Mouse (Mus musculus): Measurements from ENCODE around the gene Adrb1.

Adrb1 gene

DNA sequence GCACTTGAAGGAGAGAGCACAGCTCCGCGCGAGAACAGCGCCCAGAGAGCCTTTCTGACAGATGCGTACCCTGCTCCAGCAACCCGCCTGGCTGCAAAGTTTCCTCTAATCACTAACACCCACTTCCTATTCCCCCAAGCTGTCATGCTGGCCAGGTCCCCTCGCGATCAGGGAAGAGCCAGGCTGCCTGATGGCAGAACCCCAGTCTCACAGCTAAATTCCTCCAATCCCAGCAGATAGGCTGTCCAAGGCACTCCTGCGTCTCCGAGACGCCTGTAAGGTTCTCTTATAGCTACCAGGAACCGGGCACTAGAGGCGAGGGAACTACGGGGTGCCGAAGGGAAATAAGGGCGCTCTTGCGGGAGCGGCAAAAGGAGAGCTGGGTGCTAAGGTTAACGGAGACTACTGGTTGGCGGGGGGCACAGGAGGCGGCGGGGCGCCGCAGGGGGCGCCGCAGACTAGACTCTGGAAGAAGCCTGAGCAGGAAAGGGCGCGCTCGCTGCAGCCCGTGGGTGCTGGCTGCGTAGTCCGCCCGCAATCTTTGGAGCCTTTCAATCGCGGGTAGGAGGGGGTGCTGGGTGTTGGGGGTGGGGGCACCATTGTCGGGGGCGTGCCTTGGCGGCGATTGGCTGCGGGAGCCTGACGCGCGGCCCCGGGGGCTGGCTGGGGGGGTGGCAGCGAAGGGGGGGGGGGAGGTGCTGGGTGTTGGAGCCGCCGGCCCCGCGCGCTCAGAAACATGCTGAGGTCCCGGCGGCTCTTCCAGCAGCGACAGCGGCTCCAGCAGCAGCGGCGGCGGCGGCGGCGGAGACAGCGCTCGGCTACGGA is at the start of gene Adrb1:
Gene Adrb1 (plus strand): TSS at position 813 of the 825 bp plus-strand sequence.
- no peak for DNase-seq (ENCODE audit: low spot score in 2 of 2)

DNA sequence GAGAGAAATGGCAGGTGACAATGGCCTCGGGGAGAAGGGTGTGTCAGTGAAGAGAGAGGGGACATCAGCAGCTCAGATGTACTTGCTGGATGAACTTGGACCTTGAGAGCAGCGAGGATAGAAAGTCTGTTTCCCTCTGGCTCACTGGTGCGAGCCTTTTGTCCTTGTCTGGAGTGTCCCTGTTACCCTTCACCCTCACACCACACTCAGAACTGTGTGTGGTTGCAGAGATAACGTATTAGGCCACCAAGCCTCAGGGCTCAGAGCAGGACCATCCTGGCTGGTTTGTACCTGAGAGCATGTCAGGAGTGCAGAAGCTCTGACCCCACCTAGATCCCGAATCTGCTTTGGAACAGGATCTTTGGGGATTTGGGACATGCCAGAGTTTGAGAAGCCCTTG is 46.3 kb upstream of the Adrb1 start:
- DNase-seq (ENCODE audit: low spot score in 2 of 2): no peak

DNA sequence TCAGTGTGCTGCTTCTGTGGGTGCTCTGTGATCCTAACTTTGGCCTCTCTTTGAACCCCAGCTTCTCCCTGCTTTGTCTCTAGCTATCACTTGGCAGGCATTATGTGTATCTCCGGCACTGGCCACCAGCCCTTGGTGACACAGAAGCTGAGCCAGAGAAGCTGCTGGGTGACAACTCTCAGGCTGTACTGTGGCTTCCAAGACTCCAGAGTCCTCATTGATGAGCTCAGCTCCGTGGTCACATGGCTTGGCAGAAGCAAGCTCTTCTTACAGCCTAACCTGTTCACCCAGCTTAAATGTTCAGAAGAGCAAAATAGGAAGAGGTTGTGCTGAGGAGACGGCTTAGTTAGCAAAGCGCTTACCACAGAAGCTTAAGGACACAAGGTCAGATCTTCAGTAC is 45.5 kb upstream of the Adrb1 start:
- DNase-seq (ENCODE audit: low spot score in 2 of 2): no peak

DNA sequence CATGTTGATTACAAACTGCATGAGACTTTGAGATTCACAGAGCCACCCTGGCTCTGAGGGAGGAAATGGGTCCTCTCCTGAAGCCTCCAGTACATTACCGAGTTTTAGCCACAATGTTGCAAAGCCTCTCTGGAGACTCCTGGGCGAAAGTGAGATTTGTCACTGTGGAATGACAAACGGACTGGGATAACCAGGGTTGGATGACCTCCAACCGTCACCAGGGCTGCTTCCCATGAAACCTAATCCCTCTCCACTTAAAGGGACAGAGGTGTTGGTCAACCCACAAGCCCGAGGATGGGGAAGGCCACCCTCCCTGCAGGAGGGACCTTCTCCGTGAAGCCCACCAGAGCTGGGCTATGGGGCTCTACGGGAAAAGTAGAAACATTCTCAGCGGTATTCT is 44.4 kb upstream of the Adrb1 start:
- no peak for DNase-seq (ENCODE audit: low spot score in 2 of 2)

DNA sequence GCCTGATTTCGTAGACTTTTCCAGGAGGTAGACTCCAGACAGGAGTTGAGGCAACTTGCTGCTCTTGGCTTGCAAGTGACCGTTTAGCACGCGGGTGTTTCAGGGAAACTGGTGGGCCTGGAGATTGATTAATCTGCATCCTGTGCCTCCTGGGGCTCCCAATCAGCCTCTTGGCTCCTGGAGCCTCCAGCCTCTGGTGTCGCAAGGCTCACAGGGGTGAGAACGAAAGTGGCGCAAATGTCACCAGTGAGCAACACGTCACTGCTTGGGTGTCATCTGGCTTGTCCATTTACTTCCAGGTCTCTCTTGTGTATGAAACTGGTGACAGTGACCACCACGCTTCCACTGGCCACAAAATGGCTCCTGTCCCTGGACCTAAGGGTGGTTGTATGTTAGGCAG is 43.5 kb upstream of the Adrb1 start:
- DNase-seq (ENCODE audit: low spot score in 2 of 2): no peak

DNA sequence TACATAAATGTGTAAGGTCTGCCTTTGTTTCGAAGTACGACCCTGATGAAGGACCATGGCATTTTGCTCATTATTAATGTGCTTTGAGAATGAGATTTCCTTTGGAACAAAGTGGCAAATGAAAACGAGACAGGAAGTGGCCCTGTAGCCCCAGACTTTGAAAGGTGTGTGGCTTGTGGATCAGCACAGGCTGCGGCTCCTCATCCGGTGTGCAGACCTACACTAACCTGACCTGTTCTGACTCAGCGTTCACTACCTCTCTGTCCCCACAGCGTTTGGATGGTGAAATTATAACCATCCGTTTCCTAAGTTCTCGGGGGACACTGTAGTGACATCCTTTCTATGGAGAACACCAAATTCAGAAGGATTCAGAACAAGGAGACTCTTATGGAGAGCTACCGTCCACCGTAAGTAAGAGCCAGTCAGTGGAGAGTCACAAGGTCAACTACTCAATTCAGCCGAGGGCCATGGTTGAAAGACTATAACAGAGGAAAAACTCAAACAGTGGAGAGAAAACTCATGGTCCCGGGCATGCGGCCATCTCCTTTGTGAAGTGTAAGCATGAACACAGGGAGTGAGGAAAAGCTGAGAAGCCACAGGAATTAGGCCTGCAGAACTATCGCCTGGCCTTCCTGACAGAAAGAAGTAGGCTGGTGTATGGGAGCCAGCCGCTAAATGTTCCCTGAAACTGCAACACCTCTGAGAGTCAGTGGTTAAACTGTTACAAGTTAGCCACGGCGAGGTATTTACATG is 42.6 kb upstream of the Adrb1 start:
- no peak for DNase-seq (ENCODE audit: low spot score in 2 of 2)

DNA sequence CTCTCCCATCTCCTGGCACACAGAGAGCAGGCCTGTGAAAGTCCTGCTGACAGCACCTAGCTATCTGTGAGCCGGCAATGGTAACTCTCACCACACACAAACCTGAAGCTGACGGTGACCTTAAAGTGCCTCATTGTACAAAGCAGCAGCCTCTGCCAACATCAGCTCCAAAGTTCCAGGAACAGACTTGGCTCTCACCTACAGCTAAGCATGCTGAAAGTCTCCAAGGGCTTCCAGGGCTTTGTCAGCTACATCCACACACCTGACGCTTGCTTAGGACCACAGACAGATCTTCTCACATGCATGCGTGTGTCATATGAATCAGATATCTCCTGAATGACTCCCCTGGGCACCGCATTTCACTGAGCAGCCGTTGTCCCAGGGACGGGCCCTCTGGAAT is 42.0 kb upstream of the Adrb1 start:
- DNase-seq (ENCODE audit: low spot score in 2 of 2): no peak

DNA sequence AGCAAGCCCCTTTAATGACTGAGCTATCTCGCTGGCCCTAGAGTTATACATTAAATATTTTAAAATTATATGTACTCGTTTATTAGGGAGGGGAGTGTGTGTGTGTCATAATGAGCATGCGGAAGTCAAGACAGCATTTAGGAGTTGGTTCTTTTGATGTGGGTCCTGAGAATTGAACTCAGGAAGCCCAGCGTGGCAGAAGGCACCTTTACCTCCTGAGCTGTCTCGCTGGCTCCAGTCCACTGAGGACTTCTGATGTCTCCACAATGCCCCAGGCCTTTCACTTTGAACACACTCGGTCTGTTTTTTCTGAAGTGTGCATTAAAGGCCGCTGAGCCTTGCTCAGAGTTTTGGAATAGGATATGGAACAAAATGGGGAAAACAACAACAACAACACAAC is 39.7 kb upstream of the Adrb1 start:
- no peak for DNase-seq (ENCODE audit: low spot score in 2 of 2)

DNA sequence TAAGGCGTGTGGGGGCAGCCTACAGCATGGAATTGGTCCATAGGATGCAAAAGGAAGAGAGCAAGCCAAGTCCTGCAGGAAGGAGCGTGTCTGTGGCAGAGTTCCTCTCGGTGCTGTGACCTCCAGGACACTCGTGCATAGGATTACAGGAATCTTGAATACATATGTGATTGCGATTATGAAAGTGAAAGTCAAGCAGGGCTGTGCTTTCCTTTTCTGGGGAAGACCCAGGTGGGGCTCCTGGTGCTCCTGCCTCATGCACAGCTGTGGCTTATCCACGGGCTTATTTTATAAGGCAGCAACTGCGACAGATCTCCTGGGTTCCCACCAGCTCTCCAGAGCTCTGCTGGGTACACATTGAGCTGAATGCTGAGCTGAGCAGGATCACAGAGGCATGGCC is 39.2 kb upstream of the Adrb1 start:
- no peak for DNase-seq (ENCODE audit: low spot score in 2 of 2)

DNA sequence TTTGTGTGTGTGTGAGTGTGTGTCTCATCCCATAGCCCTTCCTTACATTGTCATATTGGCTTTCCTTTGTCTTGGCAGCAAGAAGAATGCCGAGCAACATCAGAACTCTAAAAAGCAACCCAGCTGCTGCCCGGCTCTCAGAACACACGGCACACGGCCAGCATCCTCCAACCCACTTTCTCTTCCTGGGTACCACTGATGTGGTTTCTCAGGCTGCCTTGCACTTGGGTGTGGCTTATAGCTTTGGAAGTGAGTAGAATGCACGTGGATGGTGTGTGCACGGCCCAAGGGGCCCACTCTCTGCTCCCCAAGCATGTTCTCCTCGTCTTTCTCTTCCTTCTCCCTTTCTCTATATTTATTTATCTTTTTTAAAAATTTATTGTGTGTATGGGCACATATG is 36.5 kb upstream of the Adrb1 start:
- no peak for DNase-seq (ENCODE audit: low spot score in 2 of 2)

DNA sequence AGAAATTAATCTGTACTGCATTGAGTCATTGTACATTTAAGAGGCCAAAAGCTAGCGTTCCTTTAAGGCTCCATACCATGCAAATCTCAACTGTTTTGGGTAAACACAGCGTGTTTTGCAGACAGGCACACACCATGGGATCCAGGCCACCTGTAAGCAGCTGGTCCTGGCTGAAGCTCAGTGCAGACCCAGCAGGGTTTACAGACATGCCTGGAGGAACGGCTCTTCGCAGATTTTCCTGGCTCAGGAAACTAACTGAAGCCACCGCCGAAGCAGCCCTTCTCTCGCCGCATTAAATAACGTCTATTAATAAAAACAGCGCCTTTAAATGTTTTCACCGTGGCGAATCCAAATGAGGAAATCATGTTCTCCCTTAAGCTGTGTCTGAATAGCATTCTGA is 35.8 kb upstream of the Adrb1 start:
- DNase-seq (ENCODE audit: low spot score in 2 of 2): no peak

DNA sequence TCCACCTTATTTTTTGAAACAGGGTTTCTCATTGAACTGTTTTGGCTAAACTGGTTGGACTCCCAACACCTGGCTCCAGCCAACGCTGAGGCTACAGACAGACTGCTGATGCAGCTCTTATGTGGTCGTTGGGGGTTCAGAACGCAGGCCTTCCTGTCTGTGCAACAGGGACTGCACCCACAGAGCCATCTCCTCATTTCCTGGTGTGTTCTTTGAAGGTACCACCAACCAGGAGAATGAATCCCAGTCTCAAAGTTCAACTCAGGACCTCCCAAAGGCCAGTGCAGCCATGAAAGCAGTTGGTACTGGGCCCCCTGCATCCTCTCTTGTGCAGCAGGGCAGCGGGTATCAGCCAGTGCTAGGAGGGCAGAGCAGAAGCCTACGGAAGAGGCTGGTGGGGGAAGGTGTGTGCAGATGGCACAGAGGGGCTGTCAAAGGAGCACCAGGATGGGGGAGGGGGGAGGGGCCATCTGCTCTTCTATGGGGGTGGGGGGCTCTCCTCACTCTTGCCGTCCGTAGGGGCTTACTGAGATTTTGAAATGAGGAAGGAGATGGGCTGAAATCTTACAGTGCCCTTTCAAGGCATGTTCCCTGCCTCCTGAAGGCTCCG is 34.9 kb upstream of the Adrb1 start:
- no peak for DNase-seq (ENCODE audit: low spot score in 2 of 2)

DNA sequence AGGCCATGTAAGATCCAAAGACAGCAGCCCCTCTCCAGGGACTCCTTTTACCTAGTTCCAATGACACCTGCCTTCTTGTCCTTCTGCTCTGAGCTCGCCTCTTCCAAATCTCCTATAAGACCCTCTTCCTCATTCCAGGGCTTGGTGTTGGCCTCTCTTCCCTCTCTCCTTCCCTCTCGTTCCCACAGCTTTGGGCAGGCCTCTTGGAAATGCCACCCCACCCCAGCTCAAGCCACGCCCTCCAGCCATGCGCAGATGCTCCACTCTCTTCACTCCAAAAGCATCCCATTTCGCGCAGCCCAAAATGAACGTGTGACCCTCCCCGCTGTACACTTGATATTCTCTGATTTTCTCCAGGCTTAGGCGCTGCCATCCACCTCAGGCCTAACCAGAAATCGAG is 34.3 kb upstream of the Adrb1 start:
- DNase-seq (ENCODE audit: low spot score in 2 of 2): no peak

DNA sequence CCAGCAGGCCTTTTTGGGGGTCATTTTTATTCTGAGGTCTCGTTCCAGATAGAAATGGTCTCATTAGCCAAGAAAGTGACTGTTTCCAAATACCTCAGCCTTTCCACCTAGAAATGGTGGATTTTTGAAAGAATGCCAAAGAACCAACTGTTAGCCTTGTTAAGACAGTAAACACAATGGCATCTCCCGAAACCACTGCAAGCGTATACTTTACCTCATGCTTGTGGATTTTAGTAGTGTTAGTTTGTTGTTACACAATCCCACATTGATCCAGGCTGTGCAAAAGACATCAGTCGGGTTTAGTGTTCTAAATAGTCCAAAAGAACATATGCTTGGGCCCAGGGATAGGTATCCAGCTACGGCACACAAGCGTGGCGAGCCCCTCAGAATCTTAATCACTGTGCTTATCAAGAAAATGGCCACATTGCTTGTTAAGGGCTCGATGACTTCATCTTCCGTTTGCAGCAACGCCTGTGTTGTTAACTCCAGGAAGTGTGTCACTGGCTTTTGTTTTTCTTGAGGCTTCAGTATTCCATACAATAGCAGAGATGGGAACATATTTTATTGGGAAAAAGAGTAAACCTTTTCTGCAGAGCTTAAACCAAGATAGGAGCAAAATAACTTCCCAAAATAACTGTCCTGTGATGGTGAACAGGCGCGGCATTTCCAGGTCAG is 33.2 kb upstream of the Adrb1 start:
- DNase-seq (ENCODE audit: low spot score in 2 of 2): no peak

DNA sequence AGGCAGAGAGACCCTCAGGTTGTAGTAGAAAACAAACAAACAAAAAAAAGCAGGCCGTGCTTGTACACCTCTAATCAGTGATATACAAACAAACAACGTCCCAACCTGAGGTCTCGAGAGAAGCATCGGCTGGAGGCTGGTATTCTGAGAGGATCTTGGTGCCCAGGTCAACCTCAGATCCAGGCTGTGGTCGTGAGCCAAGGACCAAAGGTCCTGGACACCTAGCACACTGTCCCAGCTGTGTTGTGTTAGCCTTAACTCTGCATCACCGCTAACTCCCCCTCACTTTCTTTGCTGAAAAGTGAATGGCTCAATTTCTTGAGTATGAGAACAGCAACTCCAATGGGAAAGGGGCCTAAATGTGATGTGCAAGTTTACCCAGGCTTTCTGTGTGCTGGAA is 32.5 kb upstream of the Adrb1 start:
- DNase-seq (ENCODE audit: low spot score in 2 of 2): no peak

DNA sequence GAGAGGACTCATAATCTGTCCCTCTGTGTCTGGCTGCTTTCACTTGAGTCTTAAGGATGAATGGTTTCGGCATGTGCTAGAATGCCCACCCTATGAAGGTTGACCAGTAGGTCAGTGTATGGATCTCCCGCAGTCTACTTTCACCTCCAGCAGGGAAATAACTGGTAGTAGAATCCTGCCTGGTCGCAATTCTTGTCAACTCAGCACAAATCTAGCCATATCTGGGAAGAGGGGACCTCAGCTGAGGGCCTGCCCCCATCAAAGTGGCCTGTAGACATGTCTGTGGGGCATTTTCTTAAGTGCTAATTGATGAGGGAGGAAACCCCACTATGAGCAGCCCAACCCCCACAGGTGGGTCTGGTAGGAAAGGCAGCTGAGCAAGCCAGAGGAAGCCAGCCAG is 30.9 kb upstream of the Adrb1 start:
- DNase-seq (ENCODE audit: low spot score in 2 of 2): no peak

DNA sequence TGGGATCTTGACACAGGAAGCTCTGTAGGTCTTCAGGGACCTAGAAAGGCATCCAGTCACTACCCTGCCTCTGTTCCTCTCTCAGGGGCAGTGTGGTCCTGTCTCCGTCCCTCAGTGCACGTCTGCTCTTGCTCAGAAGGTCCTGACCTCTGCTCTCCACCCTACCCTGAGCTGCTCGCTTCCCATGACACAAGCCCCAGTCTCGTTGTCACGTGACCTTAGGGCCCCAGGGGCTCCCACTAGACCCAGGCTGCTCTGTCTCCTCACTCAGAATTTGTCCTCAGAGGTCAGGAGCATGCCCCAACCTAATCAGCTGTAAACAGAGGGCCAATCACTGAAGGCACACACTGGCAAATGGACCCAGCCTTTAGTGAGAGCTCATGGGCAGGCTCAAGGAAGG is 29.5 kb upstream of the Adrb1 start:
- DNase-seq (ENCODE audit: low spot score in 2 of 2): no peak

DNA sequence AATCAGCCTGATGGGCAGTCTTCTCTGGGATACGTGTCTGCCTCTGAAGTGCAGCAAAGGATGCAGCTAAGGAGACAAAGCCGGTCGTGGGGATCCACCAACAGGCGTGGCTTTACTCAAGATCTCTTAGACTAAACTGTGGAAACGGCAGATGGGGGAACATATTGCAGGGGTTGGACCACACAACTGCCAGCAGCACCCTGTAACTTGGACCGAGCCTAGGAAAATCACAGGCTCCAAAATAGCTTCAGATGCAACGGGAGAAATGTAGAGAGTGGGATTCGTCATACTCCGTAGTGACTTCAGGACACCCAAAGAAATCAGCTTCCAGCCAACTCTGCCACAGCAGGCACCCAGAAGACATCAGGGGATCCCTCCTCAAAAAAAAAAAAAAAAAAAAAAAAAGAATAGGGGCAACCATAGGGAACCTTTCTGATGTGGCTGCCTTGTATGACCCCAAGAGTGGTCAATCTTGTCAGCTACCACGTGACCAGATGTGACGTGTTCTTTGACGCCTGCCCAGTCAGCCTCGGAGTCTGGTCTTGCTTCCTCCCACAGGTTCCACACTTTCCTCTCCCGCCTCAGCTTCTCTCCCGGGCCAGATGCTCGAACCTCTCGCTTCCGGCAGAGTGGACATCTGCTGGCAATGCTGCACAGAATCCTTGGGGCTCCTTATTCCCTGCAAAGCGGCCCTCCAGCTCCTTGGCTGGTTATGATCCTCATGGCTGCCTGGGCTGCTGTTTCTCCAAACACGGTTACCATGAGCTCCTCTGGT is 24.4 kb upstream of the Adrb1 start:
- no peak for DNase-seq (ENCODE audit: low spot score in 2 of 2)

DNA sequence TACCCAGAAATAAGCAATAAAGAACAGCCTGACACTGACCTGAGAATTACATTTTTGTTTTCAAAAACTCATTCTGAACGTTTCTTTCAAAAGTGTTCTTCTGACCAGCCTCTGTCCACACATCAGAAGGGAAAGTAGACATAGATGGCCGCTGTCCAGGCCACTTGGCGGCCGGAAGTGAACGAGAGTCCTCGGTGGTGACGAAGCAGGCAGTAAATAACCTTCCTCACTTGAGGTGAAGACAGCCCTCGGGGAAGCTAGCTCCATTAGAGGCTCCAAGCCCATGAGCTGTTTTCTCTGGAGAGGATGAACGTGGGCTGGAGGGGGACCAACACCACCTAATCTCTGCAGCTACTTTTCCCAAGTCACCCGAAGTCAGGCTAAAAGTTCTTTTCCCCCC is 21.2 kb upstream of the Adrb1 start:
- no peak for DNase-seq (ENCODE audit: low spot score in 2 of 2)

DNA sequence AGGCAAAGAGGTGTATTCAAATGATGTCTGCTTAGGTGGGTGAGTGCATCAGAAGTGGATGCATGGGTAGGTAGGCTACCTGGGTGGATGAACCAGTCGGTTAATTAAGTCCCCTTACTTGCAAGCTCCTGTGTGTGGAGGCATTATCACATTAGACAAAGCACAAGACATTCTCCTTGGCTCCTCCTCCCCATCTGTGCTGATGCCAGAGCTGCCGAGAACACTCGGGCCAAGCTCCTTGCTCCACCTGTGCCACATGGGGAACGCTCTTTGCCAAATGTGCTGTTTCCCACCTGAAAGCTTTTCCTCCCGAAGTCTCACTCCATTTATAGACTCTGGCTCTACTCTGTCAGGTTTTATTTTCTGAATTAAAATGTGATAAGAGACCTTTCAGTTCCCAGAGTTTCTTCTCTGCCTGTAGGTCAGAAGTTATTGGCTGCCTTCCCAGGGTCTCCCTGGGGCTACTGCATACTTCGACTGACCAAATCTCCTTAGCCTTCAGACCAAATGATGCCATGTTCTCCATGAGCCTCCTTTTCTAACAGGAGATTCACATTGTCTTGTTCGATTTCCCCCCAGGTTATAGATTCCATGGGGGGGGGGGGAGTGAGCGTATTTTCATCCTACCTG is 20.5 kb upstream of the Adrb1 start:
- DNase-seq (ENCODE audit: low spot score in 2 of 2): no peak

DNA sequence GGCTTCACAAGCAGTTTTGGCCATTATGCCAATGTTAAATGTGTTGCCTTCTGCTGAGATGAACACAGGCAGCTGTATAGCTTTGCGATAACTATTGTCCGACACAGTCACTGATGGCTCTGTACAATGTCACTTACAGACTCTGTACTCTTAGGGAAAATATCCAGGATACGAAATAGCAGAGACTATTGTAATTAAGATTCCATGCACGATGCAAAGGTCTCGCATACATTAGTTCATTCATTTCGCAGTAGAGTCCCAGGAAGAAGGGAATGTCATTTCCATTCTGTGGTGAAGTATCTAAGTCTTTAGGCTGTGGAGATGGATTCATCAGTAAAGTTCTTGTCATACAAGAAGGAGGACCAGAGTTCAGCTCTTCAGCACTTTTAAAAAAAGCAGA is 20.0 kb upstream of the Adrb1 start:
- DNase-seq (ENCODE audit: low spot score in 2 of 2): no peak

Data from spleen, postnatal 14 days (tissue).